Mouse (Mus musculus): ENCODE measurements around the gene D430041D05Rik.

- TF ChIP-seq GATA1 (IDR thresholded peaks at IDR 0.05; ENCODE audit: low read length) (no peak), TAL1 (IDR thresholded peaks at IDR 0.05; ENCODE audit: low read length) (no peak)
These were observed 19.8 kb upstream of the D430041D05Rik start for GRCm38 (mm10) chr2:104430566-104430965.

All from erythroblast, embryonic 14.5 days (primary cell).